ENCODE assay signal across 8 mouse cellular contexts in genomic region chr5:115347564-115347963, GRCm38 (mm10). TPM values are rescaled to one million over a fixed set of nuclear protein-coding genes. Genes with fewer than 3 reads are reported as not detected.
DNase-seq lines count a peak whose midpoint lies in the region; ATAC-seq lines count a peak whose summit lies in the region.

No protein-coding gene starts in this region.

- WGBS in hindbrain, embryonic 15.5 days = 4% methylated on average over 5 of the region's 5 CpGs

- H3K4me2 ChIP-seq in hindbrain, embryonic 15.5 days = peak overlapping the region; percentile 87

- no peak for ATAC-seq in hindbrain, embryonic 15.5 days (ENCODE audit: low FRiP score, low read depth)
- peak; percentile 73 for ATAC-seq in megakaryocyte progenitor cell, adult 5-6 weeks (replicated peaks; ENCODE audit: poor library complexity)

- H3K4me3 ChIP-seq in hindbrain, embryonic 15.5 days = peak overlapping the region; percentile 97

- H3K27ac ChIP-seq in hindbrain, embryonic 15.5 days (replicated peaks) = no peak overlapping the region

- no peaks in the 10 kb centered on the region for H3K9me3 ChIP-seq in hindbrain, embryonic 15.5 days

- peaks cover 36% of the 10 kb centered on the region for H3K36me3 ChIP-seq in hindbrain, embryonic 15.5 days

- H3K4me1 ChIP-seq in hindbrain, embryonic 15.5 days (replicated peaks) = peaks cover 19% of the 10 kb centered on the region

- H3K9ac ChIP-seq in hindbrain, embryonic 15.5 days = peak overlapping the region; percentile 93; the same call in 1 of the 2 replicates

- no peaks in the 10 kb centered on the region for H3K27me3 ChIP-seq in hindbrain, embryonic 15.5 days

- peak; percentile 90 for DNase-seq in R1 (ENCODE audit: low read depth, low spot score)
- peak; percentile 83 to 89 for DNase-seq in cerebellum, postnatal 25 days
- DNase-seq in frontal cortex, postnatal 36 days (ENCODE audit: low spot score in 2 of 2) = peak; percentile 72 to 76
- peak; percentile 56 to 84 for DNase-seq in left cerebral cortex, postnatal 10 days (ENCODE audit: extremely low spot score in 1 of 2, low spot score in 2 of 2)
- peak; percentile 77 to 83 for DNase-seq in right cerebral cortex, postnatal 10 days (ENCODE audit: low spot score in 2 of 2)
- peak; percentile 76 for DNase-seq in urinary bladder, postnatal 25 days (ENCODE audit: low spot score)

- intact Hi-C loops in left cerebral cortex, postnatal 10 days (cut with DNase I) = loop anchor here (5.0 kb wide), 1 partner anchor 45 kb away; the partner anchor contains the start of gene Dynll1

RNA-seq across cellular contexts. Expression of gene Cox6a1, which starts 1.2 kb away (rescaled TPM):
- 1,223 and 1,255 TPM in 2 replicates for polyA plus RNA-seq in hindbrain, embryonic 15.5 days (2015; fragmentation: Nextera tagmentation; extraction: Ambion mirVana)
- total RNA-seq in left cerebral cortex, postnatal 10 days (2021) = 100 to 1,000 TPM; 685 to 725 TPM
- total RNA-seq in megakaryocyte progenitor cell, adult 5-6 weeks (2015) = 365 and 372 TPM in 2 replicates
- 67.5 and 102 TPM in 2 replicates for total RNA-seq in megakaryocyte progenitor cell, adult 5-6 weeks (2017)

RNA-seq across cellular contexts. Expression of gene Triap1, which starts 6.5 kb away (rescaled TPM):
- 51.0 and 53.7 TPM in 2 replicates for polyA plus RNA-seq in hindbrain, embryonic 15.5 days (2015; fragmentation: Nextera tagmentation; extraction: Ambion mirVana)
- 10 to 100 TPM; 30.3 to 32.8 TPM for total RNA-seq in left cerebral cortex, postnatal 10 days (2021)
- 39.1 and 43.1 TPM in 2 replicates for total RNA-seq in megakaryocyte progenitor cell, adult 5-6 weeks (2015)
- 17.7 and 25.3 TPM in 2 replicates for total RNA-seq in megakaryocyte progenitor cell, adult 5-6 weeks (2017)

RNA-seq across cellular contexts. Expression of gene Gatc, which starts 6.6 kb away (rescaled TPM):
- 32.3 and 45.2 TPM in 2 replicates for polyA plus RNA-seq in hindbrain, embryonic 15.5 days (2015; fragmentation: Nextera tagmentation; extraction: Ambion mirVana)
- 10 to 100 TPM; 23.8 to 25.5 TPM for total RNA-seq in left cerebral cortex, postnatal 10 days (2021)
- total RNA-seq in megakaryocyte progenitor cell, adult 5-6 weeks (2015) = 68.9 and 78.9 TPM in 2 replicates
- 10.7 and 11.2 TPM in 2 replicates for total RNA-seq in megakaryocyte progenitor cell, adult 5-6 weeks (2017)

RNA-seq across cellular contexts. Expression of gene Srsf9, which starts 20.6 kb away (rescaled TPM):
- 142 and 146 TPM in 2 replicates for polyA plus RNA-seq in hindbrain, embryonic 15.5 days (2015; fragmentation: Nextera tagmentation; extraction: Ambion mirVana)
- total RNA-seq in left cerebral cortex, postnatal 10 days (2021) = 10 to 100 TPM; 59.6 to 64.6 TPM
- 76.3 and 79.7 TPM in 2 replicates for total RNA-seq in megakaryocyte progenitor cell, adult 5-6 weeks (2015)
- total RNA-seq in megakaryocyte progenitor cell, adult 5-6 weeks (2017) = 96.3 and 102 TPM in 2 replicates

RNA-seq across cellular contexts. Expression of gene Dynll1, which starts 46.8 kb away (rescaled TPM):
- polyA plus RNA-seq in hindbrain, embryonic 15.5 days (2015; fragmentation: Nextera tagmentation; extraction: Ambion mirVana) = 1,255 and 1,318 TPM in 2 replicates
- total RNA-seq in left cerebral cortex, postnatal 10 days (2021) = 100 to 1,000 TPM; 702 to 749 TPM
- 690 and 788 TPM in 2 replicates for total RNA-seq in megakaryocyte progenitor cell, adult 5-6 weeks (2015)
- 334 and 365 TPM in 2 replicates for total RNA-seq in megakaryocyte progenitor cell, adult 5-6 weeks (2017)
